Mouse (Mus musculus): Measurements from ENCODE around the gene Tyw3. TPM values are rescaled to one million over a fixed set of nuclear protein-coding genes. Genes with fewer than 3 reads are reported as not detected.

Tyw3 gene
- total RNA-seq (2023): 1 to 10 TPM; 1.0 to 1.5 TPM

GRCm38 (mm10) chr3:154596934-154597554, at the start of gene Tyw3:
TSS of gene Tyw3 (minus strand) at chr3:154597104.

DNA sequence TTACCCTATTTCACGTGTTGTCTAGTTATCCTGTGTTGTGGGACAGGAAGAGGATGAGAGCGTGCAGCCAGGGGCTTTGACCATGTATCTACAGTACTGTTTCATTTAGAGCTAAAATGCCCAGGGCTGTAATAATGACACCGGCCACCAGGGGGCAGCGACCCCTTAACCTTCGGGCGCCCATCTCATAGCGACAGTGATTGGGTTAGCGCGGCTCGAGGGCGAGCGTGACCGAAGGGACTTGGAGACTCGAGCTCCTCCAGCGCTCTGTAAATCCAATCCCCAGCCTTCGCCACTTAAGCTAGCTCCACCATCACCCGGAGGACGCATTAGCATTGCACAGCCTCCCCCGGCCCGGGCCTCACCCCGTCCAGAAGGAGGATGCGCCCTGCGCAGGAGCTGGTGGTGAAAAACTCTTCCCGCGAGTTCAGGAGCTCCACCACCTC, 393 bp downstream of the Tyw3 start, which contains the start of gene Cryz:
Cryz (plus strand) TSS at position 224 of the 446 bp plus-strand sequence.

Other genes with a start within 250 kb of the Tyw3 start
- 1 to 10 TPM; 1.6 to 1.9 TPM for gene Cryz, start 393 bp downstream of the Tyw3 start, total RNA-seq (2023)
- gene Erich3, start 66.8 kb upstream of the Tyw3 start, total RNA-seq (2023): not detected